Mouse (Mus musculus) stomach, embryonic 15.5 days (tissue): ENCODE results near the gene Raver1. TPM values are rescaled to one million over a fixed set of nuclear protein-coding genes. Genes with fewer than 3 reads are reported as not detected.

Experiments
- ATAC-seq: fragments of 200-750 bp; cut with Nextera tagmentation; 2 replicates; pipeline ENCODE4 v1.8.0; 2017; ENCODE audit warnings: low read depth, moderate number of reproducible peaks, moderate TSS enrichment; ENCODE audit not compliant: insufficient read depth, low FRiP score
- H3K27ac ChIP-seq: fragments of 300-500 bp; sonication (generic); 2 replicates; pipeline ENCODE4 v1.5.1; 2015; ENCODE audit warnings: mild to moderate bottlenecking, inconsistent platforms
- H3K27me3 ChIP-seq: fragments of 300-500 bp; sonication (generic); replicated peaks from 2 replicates; pipeline ENCODE4 v1.6.1; 2015; ENCODE audit warnings: inconsistent platforms
- H3K36me3 ChIP-seq: fragments of 300-500 bp; sonication (generic); 2 replicates; pipeline ENCODE4 v1.6.1; 2015; ENCODE audit warnings: inconsistent platforms
- H3K4me1 ChIP-seq: fragments of 300-500 bp; sonication (generic); 2 replicates; pipeline ENCODE4 v1.6.1; 2015; ENCODE audit warnings: inconsistent platforms
- H3K4me2 ChIP-seq: fragments of 300-500 bp; sonication (generic); 2 replicates; pipeline ENCODE4 v1.6.1; 2015; ENCODE audit warnings: mild to moderate bottlenecking, inconsistent platforms
- H3K4me3 ChIP-seq: fragments of 300-500 bp; sonication (generic); replicated peaks from 2 replicates; pipeline ENCODE4 v1.5.1; 2015; ENCODE audit warnings: inconsistent platforms
- H3K9ac ChIP-seq: fragments of 300-500 bp; sonication (generic); 2 replicates; pipeline ENCODE4 v1.6.1; 2015; ENCODE audit warnings: inconsistent platforms
- H3K9me3 ChIP-seq: fragments of 300-500 bp; sonication (generic); 2 replicates; pipeline ENCODE4 v1.6.1; 2016; ENCODE audit warnings: inconsistent platforms
- WGBS: fragments of 180-500 bp; shearing (Covaris S2); methylation state at CpG from one replicate; pipeline ENCODE4 v1.1.7; 2015; 5-methylcytosine and 5-hydroxymethylcytosine counted together
- microRNA counts: library from miRNA; unstranded; fragments of <30 nt; microRNA quantifications from one replicate; lab custom pipeline; 2016
- microRNA-seq: library from miRNA; unstranded; fragments of <30 nt; microRNA quantifications from one replicate; pipeline ENCODE4, GENCODE M21; 2016
- polyA plus RNA-seq: library from polyadenylated mRNA; unstranded; fragments of >200 nt; fragmentation: Nextera tagmentation; extraction: Ambion mirVana; gene quantifications from 2 replicates; pipeline ENCODE4 v1.2.1, GENCODE M21; 2015

Raver1 gene
- polyA plus RNA-seq, 1 experiment from 2014 or later = 48.3 TPM

DNA sequence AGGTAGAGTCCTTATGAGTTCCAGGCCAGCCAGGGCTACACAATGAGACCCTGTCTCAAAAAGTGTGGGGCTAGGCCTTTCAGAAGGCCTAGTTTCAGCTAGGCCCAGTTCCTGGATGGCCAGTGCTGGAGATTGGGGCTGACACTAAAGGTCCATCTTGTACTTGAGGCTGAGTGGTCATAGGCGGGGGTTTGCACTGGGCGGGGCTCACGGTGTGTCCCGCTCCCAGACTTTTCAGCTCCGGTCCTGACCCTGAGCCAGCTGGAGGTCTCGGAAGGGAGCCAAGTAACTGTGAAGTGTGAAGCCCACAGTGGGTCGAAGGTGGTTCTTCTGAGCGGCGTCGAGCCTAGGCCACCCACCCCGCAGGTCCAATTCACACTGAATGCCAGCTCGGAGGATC, 65.0 kb downstream of the Raver1 start:
- Histone ChIP-seq H3K36me3 (no peaks in the 10 kb centered on the region), H3K4me3 (no peak overlapping the region), H3K27me3 (peaks cover 15% of the 10 kb centered on the region), H3K4me1 (peaks cover 25% of the 10 kb centered on the region), H3K9me3 (no peaks in the 10 kb centered on the region), H3K4me2 (no peak overlapping the region), H3K27ac (no peak overlapping the region), H3K9ac (no peak overlapping the region)
- WGBS = 78% methylated on average over 12 of the region's 12 CpGs
- no peak for ATAC-seq

DNA sequence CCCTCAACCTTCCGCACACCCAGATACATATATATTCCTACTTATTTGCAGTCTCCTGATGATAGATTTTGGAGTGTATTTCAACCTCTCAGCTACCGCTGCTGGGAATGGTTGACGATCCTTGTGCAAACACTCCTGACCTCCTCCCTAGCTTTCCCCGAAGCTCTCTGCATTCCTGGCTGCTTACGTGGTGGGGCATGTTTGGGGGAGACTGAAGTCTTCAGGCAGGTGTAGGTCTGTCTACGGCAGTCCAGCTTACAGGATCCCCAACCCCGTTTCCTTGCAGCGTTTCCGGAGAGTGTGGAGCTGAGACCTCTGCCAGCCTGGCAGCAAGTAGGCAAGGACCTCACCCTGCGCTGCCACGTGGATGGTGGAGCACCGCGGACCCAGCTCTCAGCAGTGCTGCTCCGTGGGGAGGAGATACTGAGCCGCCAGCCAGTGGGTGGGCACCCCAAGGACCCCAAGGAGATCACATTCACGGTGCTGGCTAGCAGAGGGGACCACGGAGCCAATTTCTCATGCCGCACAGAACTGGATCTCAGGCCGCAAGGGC, 66.5 kb downstream of the Raver1 start:
- H3K36me3 ChIP-seq = no peaks in the 10 kb centered on the region
- WGBS = 55% methylated on average over 19 of the region's 19 CpGs
- ATAC-seq = no peak
- H3K27ac ChIP-seq = peak overlapping the region; percentile 57; the same call in 1 of the 2 replicates
- H3K4me1 ChIP-seq = peaks cover 15% of the 10 kb centered on the region
- H3K9ac ChIP-seq = no peak overlapping the region
- peaks cover 11% of the 10 kb centered on the region for H3K27me3 ChIP-seq
- no peaks in the 10 kb centered on the region for H3K9me3 ChIP-seq
- 0 out of 2 replicates have a peak overlapping the region, but pooled peaks have one; percentile 5 for H3K4me3 ChIP-seq
- peak overlapping the region; percentile 33 for H3K4me2 ChIP-seq

MicroRNA genes within 50 kb of the gene (microRNA counts, 519-probe panel; counts per million panel counts)
- 2,583 counts per million, percentile 61 among the panel's probes with 10 or more counts for microRNA mmu-miR-1900 (lab: Ali Mortazavi, UCI)

Small RNA genes within 50 kb of the gene (microRNA-seq; reads per million reads assigned to microRNA genes)
- gene Mir1900 (not detected), gene Mir7082 (not detected)

Other genes starting within 250 kb of the Raver1 start
- gene A230050P20Rik, start 223.4 kb downstream of the Raver1 start, polyA plus RNA-seq = 20.7 and 21.2 TPM in 2 replicates
- 7.5 and 8.1 TPM in 2 replicates for gene Angptl6, start 212.3 kb downstream of the Raver1 start, polyA plus RNA-seq
- 80.9 and 81.3 TPM in 2 replicates for gene Ppan, start 203.8 kb downstream of the Raver1 start, polyA plus RNA-seq
- 283 and 327 TPM in 2 replicates for gene Eif3g, start 193.4 kb downstream of the Raver1 start, polyA plus RNA-seq
- 74.7 and 76.0 TPM in 2 replicates for gene Dnmt1, start 132.1 kb downstream of the Raver1 start, polyA plus RNA-seq
- gene S1pr2, start 115.2 kb downstream of the Raver1 start, polyA plus RNA-seq = 39.4 and 40.1 TPM in 2 replicates
- gene Mrpl4, start 89.3 kb downstream of the Raver1 start, polyA plus RNA-seq = 129 and 133 TPM in 2 replicates
- 10.9 and 11.3 TPM in 2 replicates for gene Icam1, start 76.0 kb downstream of the Raver1 start, polyA plus RNA-seq
- 6.6 and 16.2 TPM in 2 replicates for gene Icam4, start 62.6 kb downstream of the Raver1 start, polyA plus RNA-seq
- 0.05 and 0.21 TPM in 2 replicates for gene Icam5, start 59.9 kb downstream of the Raver1 start, polyA plus RNA-seq
- 0.73 TPM in 1 of 2 replicates, not detected in the other for gene Zglp1, start 24.9 kb downstream of the Raver1 start, polyA plus RNA-seq
- gene Gm49373, start 18.9 kb downstream of the Raver1 start, polyA plus RNA-seq = 0.58 and 0.82 TPM in 2 replicates
- 57.6 and 58.0 TPM in 2 replicates for gene Fdx1l, start 18.4 kb downstream of the Raver1 start, polyA plus RNA-seq
- gene Gm38431, start within 50 bp of the Raver1 start, polyA plus RNA-seq = 1.6 and 1.7 TPM in 2 replicates
- 13.6 and 15.8 TPM in 2 replicates for gene Tyk2, start 39.2 kb upstream of the Raver1 start, polyA plus RNA-seq
- 284 and 293 TPM in 2 replicates for gene Cdc37, start 58.0 kb upstream of the Raver1 start, polyA plus RNA-seq
- gene Pde4a, start 73.7 kb upstream of the Raver1 start, polyA plus RNA-seq = 5.9 and 6.2 TPM in 2 replicates
- 61.1 and 61.6 TPM in 2 replicates for gene Keap1, start 147.4 kb upstream of the Raver1 start, polyA plus RNA-seq
- gene S1pr5, start 156.4 kb upstream of the Raver1 start, polyA plus RNA-seq = 0.93 and 1.6 TPM in 2 replicates
- gene Atg4d, start 173.3 kb upstream of the Raver1 start, polyA plus RNA-seq = 49.9 and 51.3 TPM in 2 replicates
- 14.4 and 14.5 TPM in 2 replicates for gene Kri1, start 196.0 kb upstream of the Raver1 start, polyA plus RNA-seq
- gene Cdkn2d, start 199.4 kb upstream of the Raver1 start, polyA plus RNA-seq = 44.4 and 50.0 TPM in 2 replicates
- 67.7 and 74.2 TPM in 2 replicates for gene Ap1m2, start 220.3 kb upstream of the Raver1 start, polyA plus RNA-seq
- 89.1 and 95.7 TPM in 2 replicates for gene Slc44a2, start 228.7 kb upstream of the Raver1 start, polyA plus RNA-seq